Mouse (Mus musculus) megakaryocyte, embryonic 14.5 days (primary cell): Measurements from ENCODE around the gene Plppr3. TPM values are rescaled to one million over a fixed set of nuclear protein-coding genes. Genes with fewer than 3 reads are reported as not detected.

Experiments
- H3K27me3 ChIP-seq: replicated peaks from 2 replicates; pipeline ENCODE3; 2012; ENCODE audit warnings: inconsistent platforms
- H3K36me3 ChIP-seq: replicated peaks from 2 replicates; pipeline ENCODE3; 2012; ENCODE audit warnings: low read length, inconsistent platforms, mixed read lengths
- H3K4me1 ChIP-seq: 2 replicates; pipeline ENCODE4 v1.6.1; 2012; ENCODE audit warnings: inconsistent platforms
- H3K4me3 ChIP-seq: replicated peaks from 2 replicates; pipeline ENCODE3; 2012; ENCODE audit warnings: moderate library complexity, mild to moderate bottlenecking, inconsistent platforms
- H3K9me3 ChIP-seq: 2 replicates; pipeline ENCODE4 v1.6.1; 2012; ENCODE audit warnings: inconsistent platforms
- FLI1 ChIP-seq: IDR thresholded peaks from 2 replicates; pipeline ENCODE4 v1.6.1; 2012; ENCODE audit warnings: low read length, inconsistent platforms, mixed read lengths
- GATA1 ChIP-seq: IDR thresholded peaks from 3 replicates; pipeline ENCODE4 v1.6.1; 2012; ENCODE audit warnings: mixed read lengths, low read length, inconsistent platforms, borderline replicate concordance
- polyA plus RNA-seq: library from polyadenylated mRNA; stranded (reverse); fragments of >175 nt; gene quantifications from 2 replicates; pipeline ENCODE4 v1.2.3, GENCODE M21; 2012; ENCODE audit warnings: low replicate concordance; ENCODE audit not compliant: insufficient read depth

Gene Plppr3
- polyA plus RNA-seq, 1 experiment: 16.9 TPM

- peaks cover 76% of the 10 kb centered on the region for H3K4me1 ChIP-seq
- no peaks in the 10 kb centered on the region for H3K9me3 ChIP-seq
- peak overlapping the region; percentile 90 for H3K4me3 ChIP-seq
- no peaks in the 10 kb centered on the region for H3K36me3 ChIP-seq
- H3K27me3 ChIP-seq: no peaks in the 10 kb centered on the region
- TF ChIP-seq FLI1: no peak
- no peak for TF ChIP-seq GATA1
Measured at GRCm38 (mm10) chr10:79840644-79841551, 33.5 kb downstream of the Plppr3 start.

GRCm38 (mm10) chr10:79840091-79840490, 34.3 kb downstream of the Plppr3 start:
- Histone ChIP-seq H3K9me3 (no peaks in the 10 kb centered on the region), H3K4me1 (peaks cover 78% of the 10 kb centered on the region), H3K36me3 (no peaks in the 10 kb centered on the region), H3K27me3 (no peaks in the 10 kb centered on the region), H3K4me3 (peak overlapping the region; percentile 42)
- TF ChIP-seq FLI1 (no peak), GATA1 (no peak)

GRCm38 (mm10) chr10:79838151-79838550, 36.3 kb downstream of the Plppr3 start:
- Histone ChIP-seq H3K36me3 (no peaks in the 10 kb centered on the region), H3K27me3 (no peaks in the 10 kb centered on the region), H3K4me3 (peak overlapping the region; percentile 66), H3K9me3 (no peaks in the 10 kb centered on the region), H3K4me1 (peaks cover 81% of the 10 kb centered on the region)
- TF ChIP-seq GATA1 (no peak), FLI1 (no peak; the same call in 1 of the 2 replicates)

- Histone ChIP-seq H3K27me3 (no peaks in the 10 kb centered on the region), H3K36me3 (no peaks in the 10 kb centered on the region), H3K4me3 (no peak overlapping the region), H3K4me1 (peaks cover 83% of the 10 kb centered on the region), H3K9me3 (no peaks in the 10 kb centered on the region)
- TF ChIP-seq GATA1: no peak
- no peak for TF ChIP-seq FLI1
Measured at GRCm38 (mm10) chr10:79836918-79837317, 37.5 kb downstream of the Plppr3 start.

- H3K4me3 ChIP-seq: peak overlapping the region; percentile 46
- TF ChIP-seq FLI1 (no peak), GATA1 (no peak)
- peaks cover 6% of the 10 kb centered on the region for H3K27me3 ChIP-seq
- no peaks in the 10 kb centered on the region for H3K36me3 ChIP-seq
- H3K4me1 ChIP-seq: peaks cover 79% of the 10 kb centered on the region
- H3K9me3 ChIP-seq: no peaks in the 10 kb centered on the region
Measured at GRCm38 (mm10) chr10:79834769-79835398, 39.5 kb downstream of the Plppr3 start.

GRCm38 (mm10) chr10:79832786-79833181, 41.6 kb downstream of the Plppr3 start:
- Histone ChIP-seq H3K36me3 (no peaks in the 10 kb centered on the region), H3K4me3 (no peak overlapping the region), H3K4me1 (peaks cover 76% of the 10 kb centered on the region), H3K27me3 (peaks cover 19% of the 10 kb centered on the region), H3K9me3 (0 out of 2 replicates have a peak, but pooled peaks cover under 1% of the 10 kb centered on the region)
- no peak for TF ChIP-seq FLI1
- no peak for TF ChIP-seq GATA1

- no peak overlapping the region for H3K4me3 ChIP-seq
- H3K4me1 ChIP-seq: peaks cover 73% of the 10 kb centered on the region
- TF ChIP-seq FLI1: no peak
- TF ChIP-seq GATA1: no peak
- peaks cover 21% of the 10 kb centered on the region for H3K27me3 ChIP-seq
- H3K36me3 ChIP-seq: no peaks in the 10 kb centered on the region
- peaks cover 6% of the 10 kb centered on the region for H3K9me3 ChIP-seq
Measured at GRCm38 (mm10) chr10:79832026-79832785, 42.2 kb downstream of the Plppr3 start.

- H3K27me3 ChIP-seq: peaks cover 27% of the 10 kb centered on the region
- peaks cover 12% of the 10 kb centered on the region for H3K9me3 ChIP-seq
- TF ChIP-seq GATA1 (no peak), FLI1 (no peak)
- H3K36me3 ChIP-seq: no peaks in the 10 kb centered on the region
- peaks cover 68% of the 10 kb centered on the region for H3K4me1 ChIP-seq
- no peak overlapping the region for H3K4me3 ChIP-seq
Measured at GRCm38 (mm10) chr10:79831583-79831982, 42.9 kb downstream of the Plppr3 start.

- TF ChIP-seq FLI1: no peak
- peak; percentile 26; the same call in 1 of the 3 replicates for TF ChIP-seq GATA1
- peak overlapping the region; percentile 89 for H3K4me3 ChIP-seq
- peaks cover 44% of the 10 kb centered on the region for H3K27me3 ChIP-seq
Measured at GRCm38 (mm10) chr10:79824413-79824812, 50.0 kb downstream of the Plppr3 start.

GRCm38 (mm10) chr10:79823011-79823410, 51.4 kb downstream of the Plppr3 start:
- H3K27me3 ChIP-seq: peaks cover 45% of the 10 kb centered on the region
- H3K36me3 ChIP-seq: peaks cover 16% of the 10 kb centered on the region
- TF ChIP-seq GATA1: no peak
- TF ChIP-seq FLI1: no peak
- H3K9me3 ChIP-seq: peaks cover 23% of the 10 kb centered on the region
- no peak overlapping the region for H3K4me3 ChIP-seq
- H3K4me1 ChIP-seq: peaks cover 48% of the 10 kb centered on the region

More at GRCm38 (mm10) chr10:79824413-79824812, 50.0 kb downstream of the Plppr3 start:
- H3K36me3 ChIP-seq: peaks cover 9% of the 10 kb centered on the region
- H3K9me3 ChIP-seq: peaks cover 23% of the 10 kb centered on the region
- peaks cover 54% of the 10 kb centered on the region for H3K4me1 ChIP-seq
